Mouse (Mus musculus) adrenal gland, postnatal 14 days (tissue): ENCODE results near the gene Supt6. TPM values are rescaled to one million over a fixed set of nuclear protein-coding genes. Genes with fewer than 3 reads are reported as not detected.

Experiments
- DNase-seq: peaks from one replicate; pipeline ENCODE4 v3.0.0; 2021; ENCODE audit warnings: mixed read lengths
- microRNA-seq, 2 experiments: library from miRNA; unstranded; fragments of <30 nt; microRNA quantifications; one replicate each; pipeline ENCODE4 v1.2.0; 2021
- total RNA-seq: library from RNA; stranded (reverse); gene quantifications from 2 replicates; pipeline ENCODE4 v1.2.3, GENCODE M21; 2021

Supt6 gene
- total RNA-seq, 1 experiment from 2014 or later = 65.4 TPM

DNA sequence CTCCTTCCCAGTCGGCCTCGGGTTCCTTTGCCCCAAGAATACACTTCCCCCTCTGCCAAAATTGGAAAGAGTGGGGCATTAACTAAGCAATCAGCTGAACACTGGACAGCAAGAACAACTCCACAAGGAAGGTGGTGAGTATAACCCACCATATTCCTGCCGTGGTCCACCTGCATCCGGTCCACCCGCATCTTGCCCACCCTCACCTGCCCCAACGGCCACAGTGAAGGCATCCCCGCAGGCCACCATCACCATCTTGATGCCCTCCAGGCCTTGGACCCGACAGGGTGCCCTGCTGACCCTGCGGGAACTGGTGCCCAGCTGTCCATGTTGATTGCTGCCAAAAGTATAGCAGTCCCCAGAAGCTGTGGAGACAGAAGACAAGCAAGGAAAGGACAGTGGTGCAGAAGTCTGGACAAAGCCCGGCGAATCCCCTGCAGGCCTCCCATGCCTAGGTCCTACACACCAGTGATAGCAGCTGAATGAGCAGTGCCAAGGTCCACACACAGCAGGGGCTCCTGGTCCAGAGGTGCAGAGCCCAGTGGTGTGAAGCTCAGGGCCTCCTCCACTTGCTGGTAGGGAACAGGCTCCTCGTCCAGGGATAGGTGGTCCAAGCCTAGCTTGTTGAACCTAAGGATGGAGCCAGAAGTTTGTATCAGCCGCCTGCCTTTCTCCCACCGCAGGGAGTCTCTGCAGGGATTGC is 78.4 kb downstream of the Supt6 start:
- no peak for DNase-seq

GRCm38 (mm10) chr11:78166640-78167039 is 79.1 kb downstream of the Supt6 start:
- DNase-seq = no peak

GRCm38 (mm10) chr11:78166161-78166560 is 79.6 kb downstream of the Supt6 start:
- no peak for DNase-seq

GRCm38 (mm10) chr11:78165761-78166109 is 80.1 kb downstream of the Supt6 start:
- peak; percentile 81 for DNase-seq

- peak; percentile 91 for DNase-seq
Measured at GRCm38 (mm10) chr11:78164924-78165760, 80.6 kb downstream of the Supt6 start, which contains the start of gene Traf4. Traf4 (minus strand) TSS chr11:78165589.

- DNase-seq = no peak
Measured at GRCm38 (mm10) chr11:78164604-78164923, 81.2 kb downstream of the Supt6 start.

GRCm38 (mm10) chr11:78163681-78164603 is 81.8 kb downstream of the Supt6 start:
- peak; percentile 90 for DNase-seq

DNA sequence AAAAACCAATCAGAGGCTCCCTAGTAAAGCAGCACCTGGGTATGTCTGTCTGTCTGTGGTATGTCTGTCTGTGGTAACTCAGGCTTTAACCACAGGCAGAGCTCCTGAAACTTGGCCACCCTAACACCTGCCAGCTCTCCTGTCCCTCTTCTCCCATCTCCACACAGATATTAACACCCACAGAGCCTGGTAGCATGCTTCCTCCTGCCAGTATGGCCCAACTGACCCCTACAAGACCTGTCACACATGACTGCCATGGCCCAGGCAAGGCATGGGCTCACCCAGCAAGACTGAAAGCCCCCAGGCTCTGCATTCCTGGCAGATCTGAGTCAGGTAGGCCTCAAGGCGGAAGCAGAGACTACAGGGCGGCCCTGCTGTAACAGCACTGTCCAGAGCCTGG is 82.7 kb downstream of the Supt6 start:
- no peak for DNase-seq

GRCm38 (mm10) chr11:78162504-78162903 is 83.3 kb downstream of the Supt6 start:
- DNase-seq = peak; percentile 83

DNA sequence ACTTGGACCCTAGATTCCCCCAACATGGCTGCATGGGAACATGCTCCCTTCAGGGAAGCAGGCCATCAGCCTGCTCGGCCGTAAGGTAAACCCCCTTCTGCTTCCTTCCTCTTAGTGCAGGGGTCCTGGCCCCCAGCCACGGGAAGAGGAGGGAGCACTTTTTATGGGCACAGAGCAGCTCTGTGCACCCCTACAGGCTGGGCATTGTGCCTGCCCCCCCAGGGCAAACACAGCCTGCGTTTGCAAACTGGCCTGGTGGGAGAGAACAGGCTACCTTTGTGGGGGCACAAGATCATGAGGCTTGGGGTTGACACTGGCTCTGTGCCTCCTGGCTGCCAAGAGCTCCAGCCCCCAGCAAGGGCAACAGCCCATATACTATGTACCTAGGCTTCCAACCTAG is 83.8 kb downstream of the Supt6 start:
- no peak for DNase-seq

- no peak for DNase-seq
Measured at GRCm38 (mm10) chr11:78161169-78161568, 84.6 kb downstream of the Supt6 start.

DNA sequence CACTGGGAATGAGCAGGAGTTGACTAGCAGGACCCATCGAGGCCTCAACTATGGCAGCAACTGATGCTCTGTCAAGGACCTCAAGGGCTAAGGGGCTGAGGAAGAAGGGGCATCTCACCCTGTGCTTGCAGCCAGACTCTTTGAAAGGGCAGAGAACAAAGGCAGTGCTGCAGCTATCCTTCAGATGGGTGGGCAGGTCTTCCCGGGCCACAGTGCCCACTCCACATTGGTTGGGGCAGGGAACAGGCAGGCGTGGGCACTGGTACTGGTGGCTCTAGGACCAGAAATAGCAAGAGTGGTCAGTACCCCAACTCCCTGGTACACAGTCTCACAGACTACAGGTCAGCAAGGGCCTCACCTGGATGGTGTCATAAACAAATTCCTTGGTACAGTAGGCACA is 85.1 kb downstream of the Supt6 start:
- no peak for DNase-seq

GRCm38 (mm10) chr11:78160171-78160570 is 85.6 kb downstream of the Supt6 start:
- no peak for DNase-seq

DNA sequence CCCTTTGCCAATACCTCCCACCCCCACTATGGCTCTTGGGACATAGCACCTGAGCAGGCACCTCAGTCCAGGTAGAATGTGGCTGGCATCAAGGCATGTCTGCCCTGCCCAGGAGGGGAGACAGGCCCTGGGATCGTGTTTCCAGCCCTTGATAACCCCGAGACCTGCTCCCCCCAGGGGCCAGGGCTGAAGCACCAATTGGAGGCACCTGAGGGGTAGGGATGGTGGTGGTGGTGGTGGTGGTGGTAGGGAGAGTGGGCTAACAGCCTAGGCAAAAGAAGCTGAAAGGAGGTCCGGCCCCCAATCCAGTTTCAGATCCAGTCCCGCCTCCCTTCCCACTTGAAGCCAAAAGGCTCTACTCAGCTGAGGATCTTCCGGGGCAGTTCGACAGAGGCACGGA is 86.2 kb downstream of the Supt6 start:
- DNase-seq = no peak

DNA sequence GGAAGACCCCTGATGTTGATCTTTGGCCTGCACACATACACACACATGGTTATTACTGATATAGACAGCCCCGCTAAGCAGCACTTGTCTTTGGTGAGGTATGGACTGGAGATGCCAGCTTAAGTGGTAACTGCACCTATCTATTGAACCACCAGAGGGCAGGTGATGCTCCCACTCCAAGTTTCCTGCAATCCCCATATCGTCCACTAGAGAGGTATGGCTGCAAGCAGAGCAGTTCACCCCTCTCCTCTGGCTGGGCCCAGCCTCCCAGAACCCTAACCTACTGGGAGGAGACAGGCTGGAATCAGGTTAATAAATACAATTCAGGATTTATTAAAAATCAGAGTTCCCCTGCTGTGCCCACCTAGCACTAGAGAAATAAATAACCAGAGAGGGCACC is 86.7 kb downstream of the Supt6 start:
- peak; percentile 89 for DNase-seq

Small RNA genes within 50 kb of the gene (microRNA-seq; reads per million reads assigned to microRNA genes)
- 0.43 to 1.1 reads per million in 2 experiments for gene Mir7653

Other genes starting within 250 kb of the Supt6 start
- gene Dhrs13, start 213.7 kb downstream of the Supt6 start, total RNA-seq = 9.9 and 10.3 TPM in 2 replicates
- 74.3 and 81.5 TPM in 2 replicates for gene Flot2, start 208.1 kb downstream of the Supt6 start, total RNA-seq
- gene Eral1, start 165.6 kb downstream of the Supt6 start, total RNA-seq = 28.8 and 31.6 TPM in 2 replicates
- 18.1 and 19.1 TPM in 2 replicates for gene Fam222b, start 151.3 kb downstream of the Supt6 start, total RNA-seq
- gene Traf4, start 80.4 kb downstream of the Supt6 start, total RNA-seq = 47.2 and 50.7 TPM in 2 replicates
- gene Nek8, start 69.3 kb downstream of the Supt6 start, total RNA-seq = 8.5 and 9.0 TPM in 2 replicates
- gene Tlcd1, start 69.3 kb downstream of the Supt6 start, total RNA-seq = 36.4 and 46.4 TPM in 2 replicates
- gene Rpl23a, start 62.4 kb downstream of the Supt6 start, total RNA-seq = 1,759 and 1,890 TPM in 2 replicates
- gene Rab34, start 57.6 kb downstream of the Supt6 start, total RNA-seq = 89.2 and 92.2 TPM in 2 replicates
- 17.6 and 26.3 TPM in 2 replicates for gene Proca1, start 52.6 kb downstream of the Supt6 start, total RNA-seq
- 75.3 and 78.8 TPM in 2 replicates for gene Sdf2, start 241 bp downstream of the Supt6 start, total RNA-seq
- gene 2610507B11Rik, start 15.8 kb upstream of the Supt6 start, total RNA-seq = 146 and 153 TPM in 2 replicates
- gene BC030499, start 44.9 kb upstream of the Supt6 start, total RNA-seq = 0.41 and 0.83 TPM in 2 replicates
- gene Spag5, start 55.5 kb upstream of the Supt6 start, total RNA-seq = 9.7 and 12.4 TPM in 2 replicates
- 8.8 and 9.2 TPM in 2 replicates for gene Aldoc, start 77.0 kb upstream of the Supt6 start, total RNA-seq
- gene Pigs, start 82.4 kb upstream of the Supt6 start, total RNA-seq = 43.0 and 47.6 TPM in 2 replicates
- 24.4 and 26.8 TPM in 2 replicates for gene Unc119, start 97.5 kb upstream of the Supt6 start, total RNA-seq
- 0.15 TPM in 1 of 2 replicates, not detected in the other for gene Foxn1, start 140.6 kb upstream of the Supt6 start, total RNA-seq
- gene Slc13a2, start 176.2 kb upstream of the Supt6 start, total RNA-seq = not detected in 2 replicates
- gene Slc46a1, start 219.7 kb upstream of the Supt6 start, total RNA-seq = 16.7 and 20.5 TPM in 2 replicates